Mouse (Mus musculus) stomach, postnatal 0 days (tissue): ENCODE measurements around the gene Ano3.

ENCODE experiments used
- CTCF ChIP-seq: IDR thresholded peaks from 2 replicates; pipeline ENCODE4 v1.5.1; 2016; ENCODE audit warnings: antibody characterized with exemption, low read depth, mild to moderate bottlenecking, moderate library complexity
- EP300 ChIP-seq: optimal IDR thresholded peaks from 2 replicates; pipeline ENCODE3; 2016; ENCODE audit warnings: antibody characterized with exemption

DNA sequence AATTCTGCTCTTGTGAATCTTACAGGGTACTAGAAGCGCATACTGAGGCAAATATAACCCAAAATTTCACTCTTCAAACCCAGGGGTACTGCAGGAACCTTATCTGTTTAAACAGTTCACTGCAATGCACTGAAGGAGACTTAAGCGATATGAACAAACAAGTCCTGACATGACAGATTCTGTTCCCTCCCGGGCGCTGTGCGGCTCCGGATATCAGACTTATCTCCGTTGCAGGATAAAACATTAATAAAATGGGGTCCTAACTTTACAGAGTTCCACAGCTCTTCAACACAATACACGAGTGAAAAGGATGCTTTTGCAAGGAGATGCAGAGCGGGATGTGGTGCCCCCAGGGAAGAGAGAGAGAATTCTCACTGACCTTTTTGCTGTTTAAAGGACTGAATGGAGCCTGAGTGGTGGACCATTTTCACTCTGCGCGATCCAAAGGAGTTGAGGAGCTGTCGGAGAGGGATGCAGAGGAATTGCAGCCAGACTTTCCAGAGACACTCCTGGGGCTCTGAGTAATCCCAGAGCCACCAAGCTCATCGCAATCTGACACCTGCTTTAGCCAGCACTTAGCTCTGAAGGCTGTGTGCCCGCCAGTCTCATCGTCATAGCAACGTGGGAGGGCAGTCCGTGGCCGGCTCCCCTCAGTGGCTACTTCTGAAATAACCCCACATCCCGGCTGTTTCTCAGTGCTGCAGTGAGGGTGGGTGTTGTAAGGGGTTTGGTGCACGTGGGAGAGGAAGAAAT is 868 bp downstream of the Ano3 start:
- no peak for TF ChIP-seq CTCF
- TF ChIP-seq EP300: no peak
